Mouse (Mus musculus): ENCODE results near the gene Sgca.

GRCm38 (mm10) chr11:94934526-94934925 lies 41.6 kb downstream of the Sgca start:
- TF ChIP-seq POLR2A (IDR thresholded peaks at IDR 0.05; ENCODE audit: insufficient read depth, low read depth, low read length): no peak
- no peak for TF ChIP-seq CTCF (IDR thresholded peaks at IDR 0.05)
- TF ChIP-seq EP300 (IDR thresholded peaks at IDR 0.05; ENCODE audit: insufficient read depth, low read depth, low read length): no peak

All from heart, adult 2 months (tissue).